Mouse (Mus musculus): ENCODE measurements around the gene 1110008P14Rik.

1110008P14Rik gene

GRCm38 (mm10) chr2:32341634-32341939 lies 40.2 kb downstream of the 1110008P14Rik start:
- DNase-seq: no peak

DNA sequence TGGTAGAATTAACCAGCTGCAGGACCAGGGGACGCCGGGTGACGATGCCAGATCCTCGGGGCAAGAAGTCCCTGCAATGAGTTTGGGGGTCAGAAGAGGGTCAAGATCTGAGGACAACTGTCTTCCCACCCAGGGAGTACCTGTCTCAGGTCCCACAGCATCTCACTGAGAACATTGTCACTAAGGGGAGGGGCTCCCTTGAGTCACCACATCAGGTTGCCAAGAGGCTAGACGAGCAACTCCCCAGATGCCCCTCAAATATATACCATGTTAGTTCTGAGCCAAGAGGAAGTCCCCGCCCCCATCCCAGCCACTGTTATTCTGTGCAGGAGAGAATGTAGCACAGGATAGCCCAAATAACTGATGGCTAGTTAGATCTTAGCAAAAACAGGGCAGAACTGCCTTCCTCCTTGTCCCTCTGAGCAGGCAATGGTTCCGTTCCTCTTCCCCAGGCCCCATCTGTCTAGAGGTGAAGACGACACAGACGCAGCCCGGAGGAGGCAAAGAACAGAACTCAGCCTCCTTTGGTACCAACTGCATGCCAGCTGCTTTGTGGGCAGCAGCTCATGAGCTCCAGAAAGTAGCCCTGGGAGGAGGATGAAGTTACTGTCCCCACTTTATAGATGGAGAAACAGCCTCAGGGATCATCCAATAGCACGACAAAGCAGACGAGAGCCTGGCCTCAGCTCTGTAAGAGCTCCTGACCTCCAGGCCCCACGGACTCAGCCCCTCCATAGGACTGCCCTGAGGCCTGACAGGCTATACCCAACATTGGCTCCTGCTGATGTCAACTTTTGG lies 40.7 kb downstream of the 1110008P14Rik start:
- no peak for DNase-seq

- DNase-seq: no peak
Measured at GRCm38 (mm10) chr2:32339912-32340642, 41.7 kb downstream of the 1110008P14Rik start.

- no peak for DNase-seq
Measured at GRCm38 (mm10) chr2:32335888-32336287, 45.9 kb downstream of the 1110008P14Rik start.

DNA sequence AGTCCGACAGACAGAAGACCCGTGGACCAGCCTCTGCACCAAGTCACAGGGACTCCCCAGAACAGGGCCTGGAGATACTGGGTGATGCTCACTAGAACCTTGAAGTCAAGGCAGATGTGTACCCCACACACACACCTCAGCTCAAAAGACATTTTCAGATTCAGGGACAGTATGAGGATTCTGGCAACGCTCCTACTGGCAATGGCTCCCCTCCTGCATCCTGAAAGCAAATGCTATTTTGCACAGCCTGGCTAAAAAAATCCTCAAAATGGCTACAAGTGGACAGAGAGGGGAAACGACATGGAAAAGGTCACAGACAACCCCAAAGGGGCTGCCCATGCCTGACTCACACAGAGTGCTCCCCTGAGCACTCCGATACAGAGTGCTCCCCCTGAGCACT lies 49.6 kb downstream of the 1110008P14Rik start:
- DNase-seq: no peak

- DNase-seq: no peak
Measured at GRCm38 (mm10) chr2:32329531-32329930, 52.2 kb downstream of the 1110008P14Rik start.

- no peak for DNase-seq
Measured at GRCm38 (mm10) chr2:32328911-32329460, 52.8 kb downstream of the 1110008P14Rik start.

- no peak for DNase-seq
Measured at GRCm38 (mm10) chr2:32327200-32327599, 54.5 kb downstream of the 1110008P14Rik start.

All from right cerebral cortex, postnatal 4 days (tissue).